Mouse (Mus musculus) adrenal gland, adult (tissue): ENCODE measurements around the gene Dixdc1.
A peak's percentile ranks its signal among the peaks of the same experiment; 100 is the strongest.

Source experiments
- DNase-seq, 2 experiments: peaks; one replicate each; pipeline ENCODE4 v3.0.0; 2022 to 2023; ENCODE audit warnings: low spot score in 1 of 2; ENCODE audit not compliant: inconsistent age in 2 of 2

The Dixdc1 gene

DNA sequence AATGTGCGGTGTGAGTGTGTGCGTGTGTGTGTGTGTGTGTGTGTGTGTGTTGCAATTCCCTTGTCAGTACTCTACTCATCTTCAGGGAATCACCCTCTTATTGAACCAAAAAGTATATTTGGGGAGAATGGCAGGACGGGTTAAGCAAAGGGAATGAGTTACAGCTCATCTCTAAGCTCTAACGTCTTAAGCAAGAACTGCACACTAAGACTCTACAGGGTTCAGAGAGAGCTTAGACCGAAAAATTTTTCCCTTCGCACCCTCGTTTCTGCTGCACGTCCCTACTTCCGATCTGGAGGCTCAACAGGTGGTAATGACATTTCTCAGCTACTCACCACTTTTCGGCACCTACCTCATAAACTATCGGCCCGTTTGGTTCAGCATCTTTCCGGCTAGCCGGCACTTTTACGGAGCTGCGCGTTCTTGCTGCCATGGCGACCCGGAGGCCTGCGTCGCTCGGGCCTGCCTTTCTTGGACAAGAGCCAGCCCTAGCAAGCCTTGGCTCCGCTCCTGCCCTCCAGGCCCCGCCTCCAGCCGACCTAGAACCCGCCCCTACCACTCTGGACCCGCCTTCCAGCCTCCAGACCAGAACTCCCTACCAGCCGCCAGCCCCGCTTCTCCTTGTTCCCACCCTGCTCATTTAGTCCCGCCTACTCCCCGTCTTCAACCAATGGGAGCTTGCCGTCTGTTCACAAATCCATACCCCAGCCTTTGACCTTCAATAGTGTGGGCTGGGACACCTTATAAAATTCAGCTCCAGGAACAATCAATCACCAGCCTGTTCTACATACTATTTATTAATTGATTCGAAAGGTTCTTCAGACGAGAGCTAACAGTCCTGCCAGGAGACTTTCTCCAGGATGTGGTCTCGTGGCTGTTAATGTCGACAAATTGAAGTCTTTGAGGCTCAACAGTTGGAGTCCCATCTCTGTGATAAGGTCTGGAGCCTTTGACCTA, at the start of gene Dixdc1:
TSS of gene Dixdc1 (minus strand) at position 604 of the 957 bp plus-strand sequence.
- DNase-seq = peak; percentile 96 to 99

DNA sequence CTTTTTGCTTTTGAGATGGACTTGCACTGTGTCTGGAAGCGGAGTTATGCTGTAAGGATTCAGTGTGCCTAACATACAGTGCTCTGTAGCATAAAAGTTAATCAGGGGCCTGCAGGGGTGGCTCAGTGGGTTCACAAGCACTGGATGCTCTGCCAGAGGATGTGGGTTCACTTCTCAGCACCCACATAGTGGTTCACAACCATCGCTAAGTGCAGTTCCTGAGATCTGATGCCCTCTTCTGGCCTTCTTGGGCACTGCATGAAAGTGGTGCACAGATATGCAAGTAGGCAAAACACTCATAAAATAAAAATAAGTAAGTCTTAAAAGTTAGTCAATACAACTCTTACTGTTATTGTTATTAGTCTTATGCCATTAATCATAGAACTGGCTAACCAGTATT, 42.8 kb upstream of the Dixdc1 start:
- DNase-seq = peak in 1 of 2 experiments; percentile 63

DNA sequence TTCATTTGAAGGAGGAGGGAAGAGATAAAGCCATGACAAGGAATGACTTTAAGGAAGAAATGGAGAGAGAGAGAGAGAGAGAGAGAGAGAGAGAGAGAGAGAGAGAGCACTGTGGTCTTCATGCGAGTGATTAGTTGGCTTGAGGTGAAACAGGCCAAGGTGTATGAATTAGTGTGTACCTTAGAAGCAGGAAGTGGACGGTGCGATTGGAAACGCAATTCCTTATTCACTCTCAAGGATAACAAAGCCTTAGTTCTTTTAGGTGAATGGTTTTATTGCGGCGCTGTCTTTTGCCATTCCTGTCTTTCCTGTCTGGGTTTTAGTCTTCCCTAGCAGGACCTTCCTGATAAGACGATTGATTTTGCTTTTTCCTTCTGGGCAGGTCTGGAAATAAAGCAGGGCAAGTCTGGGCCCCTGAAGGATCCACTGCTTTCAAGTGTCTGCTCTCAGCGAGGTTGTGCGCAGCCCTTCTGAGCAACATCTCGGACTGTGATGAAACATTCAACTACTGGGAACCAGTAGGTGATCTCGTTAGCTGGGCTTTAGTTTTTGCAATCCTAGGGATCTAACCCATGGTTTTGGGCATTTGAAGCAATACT, 36.9 kb upstream of the Dixdc1 start:
- DNase-seq = no peak

DNA sequence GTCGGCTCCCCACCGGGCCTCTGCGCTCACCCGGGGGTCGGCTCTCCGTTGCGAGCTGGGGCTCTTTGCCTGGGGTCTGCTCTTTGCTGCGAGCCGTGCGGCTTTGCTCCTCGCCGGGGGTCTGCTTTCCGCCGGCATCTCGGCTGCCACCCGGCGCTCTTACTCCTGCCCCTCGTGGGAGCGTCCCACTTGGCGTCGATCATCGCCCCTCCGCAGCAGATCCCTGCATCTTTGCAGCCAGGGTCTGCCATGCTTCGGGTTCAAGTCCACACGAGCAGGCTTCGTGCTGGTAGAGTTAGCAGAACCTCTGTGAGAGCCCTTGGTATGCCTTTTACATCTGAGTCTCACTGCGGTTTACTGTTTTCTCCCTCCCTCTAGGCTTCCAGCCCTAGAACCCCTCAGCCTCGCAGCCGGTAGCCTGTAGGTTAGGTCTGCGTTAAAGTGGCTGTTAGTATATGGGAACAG, 36.4 kb upstream of the Dixdc1 start:
- DNase-seq = peak; percentile 25 to 65

DNA sequence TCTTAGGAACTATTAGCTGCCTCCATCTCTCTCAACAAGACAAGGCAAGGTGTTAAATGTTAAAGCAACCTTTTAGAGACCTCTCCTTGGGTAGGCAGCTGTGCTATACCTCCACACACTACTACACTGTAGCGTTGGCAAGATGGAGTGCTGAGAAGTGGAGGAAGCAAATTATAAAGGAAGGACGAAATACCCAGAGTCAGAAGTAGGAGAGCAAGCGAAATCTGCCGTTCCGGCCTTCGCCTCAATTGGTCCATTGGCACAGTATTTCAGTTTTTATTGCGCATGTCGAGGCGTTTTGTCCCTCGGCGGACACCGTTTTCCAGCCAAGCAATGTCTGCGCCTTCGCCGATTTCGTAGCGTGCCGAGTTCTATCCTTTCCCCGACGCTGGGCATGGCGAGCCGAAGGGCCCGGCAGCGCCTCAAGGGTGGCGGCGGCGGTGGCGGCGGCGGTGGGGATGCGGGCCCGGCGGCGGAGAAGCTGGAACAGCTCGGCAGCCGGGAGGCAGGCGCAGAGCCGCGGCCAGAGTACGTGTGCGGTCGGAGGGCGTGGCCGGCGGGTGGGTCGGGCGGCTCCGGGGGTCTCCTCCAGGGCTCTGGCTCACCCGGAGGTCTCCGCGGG, 35.8 kb upstream of the Dixdc1 start, which contains the start of the genes Alg9 and 1110032A03Rik:
TSS of gene Alg9 (plus strand) at position 29 of the 622 bp plus-strand sequence.
TSS of gene 1110032A03Rik (minus strand) at position 530 of the 622 bp plus-strand sequence.
- peak; percentile 88 to 97 for DNase-seq

DNA sequence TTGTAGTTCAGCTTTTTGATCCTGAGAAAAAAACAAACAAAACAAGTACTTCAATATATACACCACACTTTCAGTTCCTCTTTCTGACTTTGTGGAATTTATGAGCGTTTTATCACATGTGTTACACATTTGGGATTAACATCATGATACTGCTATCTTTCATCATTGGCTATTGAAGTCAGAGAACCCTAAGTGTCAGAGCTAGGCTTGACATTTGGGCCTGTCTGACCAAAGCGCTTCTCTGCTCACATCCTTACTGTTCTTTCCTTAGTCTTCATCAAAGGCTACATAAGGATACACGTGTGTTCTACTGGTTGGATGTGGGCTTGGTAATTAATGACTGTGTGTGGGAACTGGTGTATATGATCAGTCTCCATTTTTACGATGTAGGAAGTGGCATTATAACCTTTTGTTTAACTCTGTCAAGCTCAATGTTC, 34.7 kb upstream of the Dixdc1 start:
- no peak for DNase-seq

DNA sequence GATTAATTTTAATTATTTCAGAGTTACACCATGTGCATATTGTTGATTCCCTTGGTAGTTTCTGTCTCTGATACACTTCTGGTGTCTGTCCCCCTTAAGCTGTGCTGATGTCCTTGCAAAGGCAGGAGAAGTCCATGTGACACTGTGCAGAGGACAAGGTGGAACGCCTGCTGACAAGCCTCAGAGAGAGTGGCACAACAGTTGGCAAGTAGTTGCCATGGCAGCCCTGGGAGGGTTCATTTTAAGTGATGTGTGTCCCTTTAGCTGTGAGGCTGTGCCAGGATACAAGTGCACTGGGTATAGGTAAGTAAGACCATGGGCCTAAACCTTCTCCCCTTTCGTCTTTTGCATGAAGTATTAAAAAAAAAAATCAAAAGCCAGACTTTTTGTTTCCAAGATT, 30.7 kb upstream of the Dixdc1 start:
- DNase-seq = peak in 1 of 2 experiments; percentile 27

DNA sequence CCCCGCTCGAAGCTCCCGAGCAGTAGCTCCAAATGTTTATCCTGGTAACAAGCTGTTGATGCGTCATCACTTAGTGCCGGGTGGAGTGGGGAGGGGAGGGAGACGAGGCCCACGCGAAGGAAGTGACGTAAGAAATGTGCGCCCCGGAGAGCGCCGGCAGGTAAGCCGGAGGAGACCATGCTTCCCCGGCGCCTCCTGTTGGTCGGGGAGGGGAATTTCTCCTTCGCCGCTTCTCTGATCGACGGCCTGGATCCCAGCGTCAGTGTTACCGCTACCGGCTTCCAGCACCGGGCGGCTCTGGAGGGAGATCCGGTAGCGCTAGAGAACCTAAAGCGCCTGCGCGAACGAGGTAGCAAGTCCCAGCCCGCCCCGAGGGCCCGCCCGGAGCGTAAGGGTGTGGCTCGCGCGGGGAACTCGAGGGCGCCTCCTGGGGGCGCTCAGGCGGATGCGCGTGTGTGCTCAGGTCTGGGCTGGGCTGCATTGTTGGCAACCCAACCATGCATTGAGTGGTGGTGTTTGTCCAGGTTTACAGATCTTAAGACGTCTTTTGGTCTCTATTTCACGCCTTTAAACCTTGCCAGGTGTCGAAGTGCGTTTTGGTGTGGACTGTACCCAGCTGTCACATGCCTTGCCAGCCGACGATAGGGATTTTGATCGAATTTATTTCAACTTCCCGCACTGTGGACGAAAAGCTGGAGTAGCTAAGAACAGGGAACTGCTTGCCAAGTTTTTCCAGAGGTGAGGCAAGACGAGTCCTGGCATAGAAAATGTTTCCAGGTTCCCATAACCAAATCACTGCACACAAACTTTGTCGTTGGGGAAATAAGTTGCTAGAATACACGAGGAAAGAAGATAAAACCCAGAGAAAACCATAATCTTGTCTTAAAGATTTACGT, 29.0 kb upstream of the Dixdc1 start, which contains the start of gene Fdxacb1:
TSS of gene Fdxacb1 (plus strand) at position 130 of the 896 bp plus-strand sequence.
- DNase-seq = peak; percentile 98 to 99

DNA sequence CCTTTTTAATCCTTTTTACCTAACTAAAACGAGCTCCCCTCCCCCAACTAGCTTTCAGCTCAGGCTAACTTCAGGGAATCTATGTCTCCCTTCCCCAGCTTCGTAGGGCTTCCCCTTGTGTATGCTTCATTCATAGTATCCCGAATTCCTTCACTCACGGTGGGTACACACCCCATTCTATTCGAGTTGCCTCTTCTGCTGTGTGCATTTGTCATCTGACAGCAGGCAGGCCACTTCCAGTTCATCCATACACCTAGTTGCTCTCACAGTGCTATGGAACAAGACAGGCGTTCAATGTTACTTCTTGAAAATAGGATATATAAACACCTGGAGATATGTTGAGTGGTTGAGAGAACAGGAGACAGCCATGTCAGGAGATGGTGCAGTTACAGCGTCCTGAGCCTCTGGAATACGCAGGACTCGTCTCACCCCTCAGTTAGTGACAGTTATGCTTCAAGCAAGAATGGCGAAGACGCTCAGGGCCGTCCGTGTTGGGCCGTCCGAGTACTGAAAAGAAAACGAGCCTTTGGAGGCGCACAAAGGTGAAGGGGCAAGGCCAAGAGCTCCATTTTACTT, 28.3 kb upstream of the Dixdc1 start:
- peak in 1 of 2 experiments; percentile 23 for DNase-seq

DNA sequence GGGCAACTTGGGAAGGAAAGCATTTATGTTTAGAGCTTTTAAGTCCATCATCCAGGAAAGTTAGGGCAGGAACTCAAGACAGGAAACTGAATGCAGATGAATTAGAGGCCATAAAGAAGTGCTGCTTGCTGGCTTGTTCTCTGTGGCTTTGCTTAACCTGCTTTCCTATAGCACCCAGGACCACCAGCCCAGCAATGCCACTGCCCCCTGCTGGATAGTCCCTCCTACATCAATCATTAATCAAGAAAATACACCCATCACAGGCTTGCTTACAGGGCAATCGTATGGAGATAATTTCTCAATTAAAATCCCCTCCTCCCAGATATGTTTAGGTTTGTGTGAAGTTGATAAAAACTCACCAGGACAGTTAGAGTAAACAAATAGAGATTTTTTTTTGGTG, 24.0 kb upstream of the Dixdc1 start:
- DNase-seq = peak in 1 of 2 experiments; percentile 27

DNA sequence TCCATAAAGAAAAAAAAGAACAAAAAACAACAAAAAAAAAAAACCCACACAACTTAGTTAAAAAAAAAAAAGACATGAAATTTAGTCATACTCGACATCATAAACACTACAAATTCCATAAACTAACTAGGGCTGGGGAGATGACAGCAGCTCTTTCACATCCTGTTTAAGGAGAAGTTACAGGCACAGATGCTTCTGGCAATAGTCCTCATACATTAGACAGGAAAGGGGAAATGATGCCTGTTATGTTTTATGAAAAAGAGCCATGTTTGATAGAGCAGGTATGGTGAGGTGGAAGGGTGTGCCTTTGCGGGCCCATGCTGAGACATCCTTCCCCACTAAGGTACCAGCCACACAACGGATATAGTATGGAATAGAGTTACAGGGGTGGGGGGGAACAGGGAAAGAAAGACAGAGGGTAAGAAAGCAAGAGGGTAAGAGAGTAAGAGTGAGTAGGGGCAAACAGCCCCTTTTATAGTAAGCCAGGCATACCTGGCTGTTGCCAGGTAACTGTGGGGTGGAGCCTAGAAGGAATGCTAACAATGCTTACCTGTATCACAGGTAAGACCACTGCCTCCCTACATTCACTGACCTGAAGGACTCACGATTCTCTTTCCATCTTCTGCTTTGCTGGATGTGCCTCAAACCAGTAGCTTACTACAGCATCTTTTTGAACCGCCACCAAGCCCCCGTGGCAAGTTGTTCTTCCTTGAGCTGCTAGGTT, 22.4 kb upstream of the Dixdc1 start:
- DNase-seq = no peak

DNA sequence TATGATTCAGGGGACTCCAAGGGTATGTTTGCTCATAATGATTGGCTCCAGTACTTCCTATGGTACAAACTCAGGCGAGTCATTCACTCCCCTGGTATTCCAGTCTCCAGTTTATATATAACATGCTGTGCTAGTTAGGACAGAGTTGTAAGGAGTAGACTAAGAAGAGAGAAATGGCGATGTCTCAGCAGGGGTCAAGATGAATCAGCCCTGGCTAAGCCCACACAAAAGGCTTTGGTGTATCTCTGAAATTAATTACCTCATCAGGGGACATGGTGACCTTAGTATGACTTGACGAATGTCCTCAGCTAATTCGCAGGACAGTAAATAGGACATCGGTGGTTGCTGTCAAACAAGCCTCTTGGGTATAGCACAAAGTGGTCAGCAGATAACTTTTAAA, 17.4 kb upstream of the Dixdc1 start:
- peak in 1 of 2 experiments; percentile 57 for DNase-seq

DNA sequence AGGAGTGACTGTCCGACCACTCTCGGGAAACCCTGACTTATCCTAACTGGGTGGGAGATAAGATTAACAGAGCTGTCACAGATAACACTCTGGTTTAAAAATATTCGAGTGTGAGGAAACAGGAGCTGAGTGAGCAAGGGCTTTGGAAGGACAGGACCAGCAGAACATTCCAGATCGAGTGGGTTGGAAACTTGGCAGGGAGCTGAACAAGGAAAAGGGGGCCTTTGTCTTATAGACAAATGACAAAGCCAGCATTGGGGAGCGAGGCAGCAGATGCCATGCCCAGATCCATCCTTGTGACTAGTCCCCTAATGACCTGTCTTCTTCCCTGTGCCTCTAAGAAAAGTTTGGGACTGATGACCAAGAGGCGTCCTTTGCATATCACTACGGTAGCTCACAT, 14.6 kb upstream of the Dixdc1 start:
- peak in 1 of 2 experiments; percentile 22 for DNase-seq

DNA sequence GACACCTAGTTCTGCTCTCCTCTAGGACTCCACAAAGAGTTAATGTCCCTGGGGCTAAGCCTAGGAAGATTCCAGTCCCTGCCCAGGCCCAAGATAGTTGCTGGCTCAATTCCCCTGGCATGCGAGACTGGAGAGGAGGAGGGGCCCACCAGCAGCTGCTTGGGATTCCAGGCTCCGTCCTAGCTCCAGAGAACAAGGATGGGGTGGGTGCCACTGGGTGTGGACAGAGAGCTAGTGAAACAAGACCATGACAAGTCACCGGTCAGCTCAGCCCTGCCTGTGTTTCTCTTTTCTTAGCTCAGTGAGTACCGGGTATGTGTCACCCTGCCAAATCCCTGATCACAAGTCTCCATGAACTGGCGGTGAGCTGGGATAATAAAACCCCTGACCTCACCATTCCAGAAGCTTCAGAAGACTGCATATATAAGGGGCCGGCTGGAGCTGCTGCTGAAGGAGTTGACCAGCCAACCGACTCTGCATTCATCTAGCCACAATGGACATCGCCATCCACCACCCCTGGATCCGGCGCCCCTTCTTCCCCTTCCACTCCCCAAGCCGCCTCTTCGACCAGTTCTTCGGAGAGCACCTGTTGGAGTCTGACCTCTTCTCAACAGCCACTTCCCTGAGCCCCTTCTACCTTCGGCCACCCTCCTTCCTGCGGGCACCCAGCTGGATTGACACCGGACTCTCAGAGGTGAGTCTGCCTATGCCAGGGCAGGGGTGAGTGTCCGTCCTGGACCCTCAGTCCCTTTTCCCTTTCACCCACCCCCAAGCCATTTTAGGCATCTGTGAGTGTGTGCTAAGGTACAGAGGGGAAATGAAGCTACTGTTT, 13.7 kb upstream of the Dixdc1 start:
- DNase-seq = peak; percentile 54 to 79

DNA sequence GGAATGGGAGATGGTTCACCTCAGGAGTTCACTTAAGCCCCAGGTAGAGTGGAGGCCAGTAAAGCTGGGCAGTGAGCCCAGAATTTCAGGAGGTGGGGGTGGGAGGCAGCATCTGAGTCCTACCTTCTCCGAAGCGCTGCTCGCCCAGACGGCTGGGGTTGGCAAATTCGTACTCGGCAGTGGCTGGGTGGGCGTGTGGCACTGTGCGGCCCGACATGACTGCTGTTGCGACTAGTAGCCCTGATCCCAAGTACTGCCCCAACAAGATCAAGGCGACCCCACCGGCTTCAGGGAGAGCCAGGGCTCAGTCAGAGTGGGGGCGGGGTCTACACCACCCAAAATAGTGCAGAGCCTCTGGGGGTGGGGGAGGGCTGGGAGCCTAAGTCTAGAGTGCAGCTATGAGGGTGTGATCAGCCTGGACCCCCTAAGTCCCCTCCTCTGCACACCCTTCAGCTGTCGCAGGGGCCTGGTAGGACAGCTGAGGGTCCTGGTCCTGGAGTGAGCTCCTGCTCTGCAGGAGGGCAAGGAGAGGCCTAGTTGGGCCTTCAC, 12.8 kb upstream of the Dixdc1 start, which contains the start of gene Hspb2:
TSS of gene Hspb2 (minus strand) at position 301 of the 549 bp plus-strand sequence.
- no peak for DNase-seq

DNA sequence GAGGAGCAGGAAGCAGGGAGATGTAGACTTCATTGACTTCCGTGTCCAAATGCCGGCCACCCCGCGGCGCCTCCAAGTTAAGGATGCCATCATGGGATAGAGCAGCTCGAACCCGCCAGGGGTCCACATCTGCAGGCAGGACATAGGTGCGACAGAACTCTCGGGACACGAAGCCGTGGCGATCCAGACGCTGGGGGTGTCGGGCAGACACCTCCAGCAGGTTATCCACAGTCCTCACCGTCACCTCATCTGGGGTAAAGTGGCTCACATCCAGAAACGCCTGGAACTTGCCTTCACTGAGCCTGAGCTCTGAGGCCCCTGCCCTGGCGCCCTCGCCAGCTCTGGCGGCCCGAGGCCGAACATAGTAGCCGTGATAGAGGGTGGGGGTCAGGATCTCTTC, 12.0 kb upstream of the Dixdc1 start, which contains the start of gene Cryab:
TSS of gene Cryab (plus strand) at position 3 of the 400 bp plus-strand sequence.
- DNase-seq = no peak

DNA sequence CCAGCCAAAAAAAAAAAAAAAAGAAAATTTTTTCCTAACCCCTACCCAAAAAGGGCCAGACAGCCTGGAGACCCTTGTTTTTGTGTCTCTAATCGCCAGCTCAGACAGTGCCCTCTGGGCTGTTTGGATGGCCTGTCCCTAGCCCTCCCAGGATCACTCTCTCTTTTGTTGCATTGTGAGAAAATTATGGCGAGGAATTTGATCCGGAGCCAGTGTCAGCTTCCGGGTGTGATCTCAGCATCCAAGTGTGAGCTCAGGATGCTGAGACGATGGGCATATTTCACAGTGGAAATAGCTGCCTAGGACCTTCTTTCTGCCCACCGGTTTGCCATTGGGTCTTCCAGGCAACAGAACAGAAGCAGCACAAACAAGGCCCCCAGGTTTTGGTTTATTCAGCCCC, 11.4 kb upstream of the Dixdc1 start:
- DNase-seq = no peak

DNA sequence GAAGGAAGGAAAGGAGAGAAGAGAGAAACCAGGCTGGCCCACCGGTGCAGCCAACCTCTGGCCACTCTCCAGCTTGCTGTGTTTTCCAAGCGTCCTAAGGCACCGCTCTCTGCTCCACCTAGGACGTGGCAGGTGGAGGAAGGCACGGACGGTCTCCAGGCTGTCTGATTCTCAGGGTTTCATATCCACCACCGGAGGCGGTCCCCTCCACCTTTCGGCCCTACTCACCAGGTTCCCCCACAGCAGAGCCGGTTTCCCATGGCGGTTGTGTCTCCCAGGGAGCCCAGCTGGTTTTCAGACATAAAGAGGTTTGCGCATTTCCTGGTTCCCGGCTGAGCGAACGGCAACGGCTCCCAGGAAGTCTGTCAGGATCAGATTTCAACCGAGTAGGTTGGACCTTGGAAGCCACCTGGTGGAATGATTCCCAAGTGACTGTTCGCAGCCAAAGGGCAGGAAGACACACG, 6.9 kb upstream of the Dixdc1 start, which contains the start of gene 2310030G06Rik:
TSS of gene 2310030G06Rik (minus strand) at position 323 of the 464 bp plus-strand sequence.
- peak; percentile 49 to 83 for DNase-seq
